Mouse (Mus musculus): ENCODE results near the gene Rps10. TPM values are rescaled to one million over a fixed set of nuclear protein-coding genes. Genes with fewer than 3 reads are reported as not detected.
"Not testable (repeated sequence)": the region's sequence is repeated elsewhere in the genome, so short reads cannot be mapped to it uniquely, and the experiment has no call there.

Rps10 gene
- polyA plus RNA-seq, 1 experiment from 2014 or later, result 1,163 TPM

DNA sequence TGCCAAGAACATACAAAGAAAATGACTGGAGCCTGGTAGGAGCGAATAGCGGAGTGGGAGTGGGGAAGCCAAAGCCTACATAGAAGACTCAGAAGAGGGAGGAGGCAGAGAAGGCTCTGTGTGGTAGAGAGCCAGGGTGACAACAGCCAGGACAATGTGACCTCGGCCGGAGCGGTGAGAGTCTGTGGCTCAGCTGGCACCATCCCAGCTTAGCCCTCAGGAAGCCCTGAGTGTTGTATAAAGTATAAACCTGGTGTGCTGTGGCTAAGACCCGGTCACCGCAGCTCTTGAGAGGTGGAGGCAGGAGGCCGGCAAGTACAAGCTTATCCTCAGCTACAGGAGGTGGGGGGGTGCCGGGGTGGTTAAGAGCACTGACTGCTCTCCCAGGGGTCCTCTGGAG is 864 bp upstream of the Rps10 start:
- ATAC-seq (ENCODE audit: low FRiP score, low TSS enrichment), result no peak
- Histone ChIP-seq H3K4me3 (ENCODE audit: low read length) (no peak overlapping the region), H3K9ac (ENCODE audit: low read depth, low read length) (no peak overlapping the region), H3K4me2 (replicated peaks; ENCODE audit: low read depth, low read length) (no peak overlapping the region), H3K36me3 (ENCODE audit: control insufficient read depth, insufficient read depth, low read length) (peaks cover 16% of the 10 kb centered on the region), H3K9me3 (ENCODE audit: control insufficient read depth, low read length) (no peaks in the 10 kb centered on the region), H3K4me1 (ENCODE audit: control insufficient read depth, insufficient read depth, low read length) (peaks cover 17% of the 10 kb centered on the region), H3K27me3 (ENCODE audit: control insufficient read depth, insufficient read depth, low read length) (no peaks in the 10 kb centered on the region), H3K27ac (ENCODE audit: low read depth, low read length) (no peak overlapping the region)
- 53% methylated on average over 9 of the region's 9 CpGs for WGBS

DNA sequence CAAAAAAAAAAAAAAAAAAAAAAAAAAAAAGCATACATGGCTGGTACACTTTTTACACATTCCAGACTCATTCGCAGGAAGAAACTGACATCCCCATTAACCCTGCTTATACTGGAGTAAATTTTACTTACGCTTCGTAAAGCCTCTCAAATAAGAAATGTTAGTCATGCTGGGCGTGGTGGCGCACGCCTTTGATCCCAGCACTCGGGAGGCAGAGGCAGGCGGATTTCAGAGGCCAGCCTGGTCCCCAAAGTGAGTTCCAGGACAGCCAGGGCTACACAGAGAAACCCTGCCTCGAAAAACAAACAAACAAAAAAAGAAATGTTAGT is 930 bp downstream of the Rps10 start:
- Histone ChIP-seq H3K4me3 (ENCODE audit: low read length) (peak overlapping the region; percentile 77), H3K9ac (ENCODE audit: low read depth, low read length) (peak overlapping the region; percentile 85), H3K27ac (ENCODE audit: low read depth, low read length) (peak overlapping the region; percentile 87; the same call in 1 of the 2 replicates), H3K36me3 (ENCODE audit: control insufficient read depth, insufficient read depth, low read length) (peaks cover 34% of the 10 kb centered on the region), H3K4me1 (ENCODE audit: control insufficient read depth, insufficient read depth, low read length) (peaks cover 22% of the 10 kb centered on the region), H3K4me2 (replicated peaks; ENCODE audit: low read depth, low read length) (peak overlapping the region; percentile 58; the same call in 1 of the 2 replicates)
- H3K9me3 ChIP-seq (ENCODE audit: control insufficient read depth, low read length); ATAC-seq (ENCODE audit: low FRiP score, low TSS enrichment); H3K27me3 ChIP-seq (ENCODE audit: control insufficient read depth, insufficient read depth, low read length): not testable (repeated sequence)
- WGBS, result 44% methylated on average over 9 of the region's 9 CpGs

DNA sequence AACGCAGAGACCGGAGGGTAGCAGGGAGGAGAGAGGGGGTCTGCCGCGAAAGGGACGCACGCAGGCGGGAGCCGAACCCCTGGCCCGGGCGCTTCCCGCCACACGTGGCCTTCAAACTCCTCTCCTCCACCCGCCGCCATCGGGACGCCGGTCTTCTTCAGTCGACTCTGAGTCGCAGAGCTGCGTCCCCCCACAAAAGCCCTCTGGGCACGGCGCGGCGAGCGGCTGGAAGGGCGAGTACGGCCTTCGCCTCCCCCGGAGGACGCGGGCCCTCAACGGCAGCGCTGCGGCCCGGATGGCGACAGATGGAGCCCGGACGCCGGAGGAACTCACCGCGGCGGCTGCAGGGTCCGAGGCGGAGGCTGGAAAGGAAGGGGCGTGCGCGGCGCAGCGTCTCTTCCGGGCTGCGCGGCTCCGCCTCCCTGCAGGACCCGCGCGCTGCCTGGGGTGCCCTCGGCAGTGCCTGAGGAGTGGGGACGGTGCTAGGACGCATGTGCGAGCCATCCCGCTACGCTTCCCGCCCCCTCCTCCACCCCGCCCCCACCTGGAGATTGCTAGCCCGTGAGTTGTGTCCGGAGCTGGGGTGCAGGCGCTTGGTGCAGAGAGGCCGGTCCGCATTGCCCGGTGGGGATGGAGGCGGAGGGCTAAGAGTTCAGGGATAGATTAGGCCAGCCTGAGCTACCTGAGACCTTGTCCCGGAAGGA is 1.4 kb downstream of the Rps10 start, which contains the start of gene RPS10-NUDT3:
Gene RPS10-NUDT3, minus strand, starts transcription at position 352 of the 704 bp plus-strand sequence.
- Histone ChIP-seq H3K9me3 (ENCODE audit: control insufficient read depth, low read length) (no peaks in the 10 kb centered on the region), H3K27ac (ENCODE audit: low read depth, low read length) (peak within 1 kb of the TSS; percentile 87), H3K4me1 (ENCODE audit: control insufficient read depth, insufficient read depth, low read length) (peaks cover 22% of the 10 kb centered on the region), H3K4me3 (ENCODE audit: low read length) (peak within 1 kb of the TSS; percentile 77), H3K9ac (ENCODE audit: low read depth, low read length) (peak within 1 kb of the TSS; percentile 85), H3K4me2 (replicated peaks; ENCODE audit: low read depth, low read length) (peak within 1 kb of the TSS; percentile 58), H3K36me3 (ENCODE audit: control insufficient read depth, insufficient read depth, low read length) (peaks cover 39% of the 10 kb centered on the region), H3K27me3 (ENCODE audit: control insufficient read depth, insufficient read depth, low read length) (no peaks in the 10 kb centered on the region)
- under 1% methylated on average over 64 of the region's 72 CpGs for WGBS
- ATAC-seq (ENCODE audit: low FRiP score, low TSS enrichment), result peak; percentile 96

DNA sequence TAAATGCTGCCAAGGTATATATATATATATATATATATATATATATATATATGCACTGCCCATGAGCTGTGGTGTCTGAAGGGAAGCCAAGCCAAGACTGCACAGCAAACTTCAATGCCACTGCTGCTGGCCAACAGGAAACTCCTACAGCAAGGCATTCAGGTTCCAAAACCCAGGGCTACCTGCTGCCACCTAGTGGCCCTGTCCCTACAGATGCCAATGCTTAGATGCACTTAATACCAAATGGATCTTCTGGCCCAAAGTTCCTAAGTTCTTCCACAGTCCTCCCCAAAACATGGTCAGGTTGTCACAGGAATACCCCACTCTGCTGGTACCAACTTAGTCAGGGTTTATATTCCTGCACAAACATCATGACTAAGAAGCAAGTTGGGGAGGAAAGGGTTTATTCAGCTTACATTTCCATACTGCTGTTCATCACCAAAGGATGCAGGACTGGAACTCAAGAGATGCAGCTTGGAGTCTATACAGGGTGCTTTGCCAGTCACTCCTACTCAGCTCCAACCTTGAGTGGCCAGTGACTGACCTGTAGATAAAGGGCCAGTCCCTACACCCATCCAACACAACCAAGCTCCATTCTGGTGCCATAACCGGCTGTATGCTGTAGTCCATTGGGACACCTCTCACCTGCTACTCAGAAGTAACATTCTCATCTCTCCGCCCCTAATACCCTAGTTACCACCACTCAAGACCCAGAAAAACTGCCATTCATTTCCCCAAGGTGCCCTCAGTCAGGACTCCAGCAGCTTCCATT is 7.0 kb downstream of the Rps10 start:
- peaks cover 15% of the 10 kb centered on the region for H3K4me1 ChIP-seq (ENCODE audit: control insufficient read depth, insufficient read depth, low read length)
- no peaks in the 10 kb centered on the region for H3K9me3 ChIP-seq (ENCODE audit: control insufficient read depth, low read length)
- no peak overlapping the region for H3K27ac ChIP-seq (ENCODE audit: low read depth, low read length)
- 75% methylated on average over 2 of the region's 2 CpGs for WGBS
- H3K36me3 ChIP-seq (ENCODE audit: control insufficient read depth, insufficient read depth, low read length), result peaks cover 48% of the 10 kb centered on the region
- ATAC-seq (ENCODE audit: low FRiP score, low TSS enrichment), result 0 out of 2 replicates have a peak, but pooled peaks have one; percentile 22
- no peak overlapping the region for H3K4me3 ChIP-seq (ENCODE audit: low read length)
- no peak overlapping the region for H3K4me2 ChIP-seq (replicated peaks; ENCODE audit: low read depth, low read length)
- H3K27me3 ChIP-seq (ENCODE audit: control insufficient read depth, insufficient read depth, low read length), result no peaks in the 10 kb centered on the region
- no peak overlapping the region for H3K9ac ChIP-seq (ENCODE audit: low read depth, low read length)

DNA sequence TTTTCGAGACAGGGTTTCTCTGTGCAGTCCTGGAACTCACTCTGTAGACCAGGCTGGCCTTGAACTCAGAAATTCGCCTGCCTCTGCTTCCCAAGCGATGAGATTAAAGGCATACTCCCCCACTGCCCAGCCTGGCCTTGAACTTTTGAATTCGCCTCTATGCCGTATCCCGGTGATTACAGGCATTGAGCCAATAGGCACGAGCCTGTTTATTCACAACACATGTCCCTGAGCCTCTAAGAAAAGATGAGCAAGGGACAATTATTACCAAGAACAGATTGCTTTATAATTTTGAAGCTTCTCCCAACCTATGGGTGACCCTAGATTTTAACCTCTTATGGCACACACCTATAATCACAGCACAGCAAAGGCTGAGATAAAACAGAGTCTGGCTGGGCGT is 8.1 kb downstream of the Rps10 start:
- Histone ChIP-seq H3K36me3 (ENCODE audit: control insufficient read depth, insufficient read depth, low read length) (peaks cover 42% of the 10 kb centered on the region), H3K4me1 (ENCODE audit: control insufficient read depth, insufficient read depth, low read length) (peaks cover 16% of the 10 kb centered on the region), H3K4me3 (ENCODE audit: low read length) (no peak overlapping the region), H3K27ac (ENCODE audit: low read depth, low read length) (no peak overlapping the region), H3K9me3 (ENCODE audit: control insufficient read depth, low read length) (no peaks in the 10 kb centered on the region), H3K27me3 (ENCODE audit: control insufficient read depth, insufficient read depth, low read length) (no peaks in the 10 kb centered on the region), H3K4me2 (replicated peaks; ENCODE audit: low read depth, low read length) (no peak overlapping the region), H3K9ac (ENCODE audit: low read depth, low read length) (no peak overlapping the region)
- no peak for ATAC-seq (ENCODE audit: low FRiP score, low TSS enrichment)
- 93% methylated on average over 8 of the region's 8 CpGs for WGBS

DNA sequence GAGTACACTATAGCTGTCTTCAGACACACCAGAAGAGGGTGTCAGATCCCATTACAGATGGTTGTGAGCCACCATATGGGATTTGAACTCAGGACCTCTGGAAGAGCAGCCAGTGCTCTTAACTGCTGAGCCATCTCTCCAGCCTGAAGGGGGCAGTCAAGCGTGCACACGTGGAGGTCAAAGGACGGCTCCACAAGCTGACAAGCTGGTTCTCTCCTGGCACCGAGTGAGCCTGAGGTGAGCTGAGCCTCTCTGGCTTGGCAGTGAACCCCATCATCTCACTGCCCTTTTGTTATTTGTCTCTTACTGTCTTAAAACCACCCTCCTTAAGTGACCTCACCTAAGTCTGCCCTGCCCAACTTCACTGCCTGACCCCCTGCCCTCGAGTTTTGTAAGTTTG is 9.0 kb downstream of the Rps10 start:
- Histone ChIP-seq H3K36me3 (ENCODE audit: control insufficient read depth, insufficient read depth, low read length) (peaks cover 33% of the 10 kb centered on the region), H3K27ac (ENCODE audit: low read depth, low read length) (no peak overlapping the region), H3K4me3 (ENCODE audit: low read length) (no peak overlapping the region), H3K9me3 (ENCODE audit: control insufficient read depth, low read length) (no peaks in the 10 kb centered on the region), H3K9ac (ENCODE audit: low read depth, low read length) (no peak overlapping the region), H3K4me2 (replicated peaks; ENCODE audit: low read depth, low read length) (no peak overlapping the region), H3K4me1 (ENCODE audit: control insufficient read depth, insufficient read depth, low read length) (peaks cover 11% of the 10 kb centered on the region; the same call in 1 of the 2 replicates), H3K27me3 (ENCODE audit: control insufficient read depth, insufficient read depth, low read length) (no peaks in the 10 kb centered on the region)
- no peak for ATAC-seq (ENCODE audit: low FRiP score, low TSS enrichment)
- 43% methylated on average over 5 of the region's 5 CpGs for WGBS

DNA sequence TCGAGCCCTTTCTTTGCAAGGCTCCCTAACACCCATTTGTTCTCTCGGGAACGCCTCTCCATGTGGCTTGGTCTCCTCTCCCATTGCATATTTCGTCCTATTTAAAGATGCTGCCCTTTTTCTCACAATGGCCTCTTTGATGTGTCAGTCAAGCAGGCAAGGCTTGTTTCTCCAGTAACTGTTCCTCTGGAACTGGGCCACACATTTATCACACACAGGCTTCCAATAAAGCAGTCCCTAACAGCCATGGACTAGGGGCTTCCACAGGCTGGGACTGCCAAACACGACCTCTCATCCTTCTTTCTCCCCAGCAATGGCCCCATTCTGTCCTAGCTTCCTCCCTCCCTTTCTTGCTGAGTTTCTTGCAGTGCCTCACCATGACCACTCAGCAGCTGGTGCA is 9.8 kb downstream of the Rps10 start:
- ATAC-seq (ENCODE audit: low FRiP score, low TSS enrichment), result no peak
- H3K9ac ChIP-seq (ENCODE audit: low read depth, low read length), result no peak overlapping the region
- no peak overlapping the region for H3K4me3 ChIP-seq (ENCODE audit: low read length)
- peaks cover 25% of the 10 kb centered on the region for H3K36me3 ChIP-seq (ENCODE audit: control insufficient read depth, insufficient read depth, low read length)
- H3K27me3 ChIP-seq (ENCODE audit: control insufficient read depth, insufficient read depth, low read length), result no peaks in the 10 kb centered on the region
- peaks cover 4% of the 10 kb centered on the region; the same call in 1 of the 2 replicates for H3K4me1 ChIP-seq (ENCODE audit: control insufficient read depth, insufficient read depth, low read length)
- H3K9me3 ChIP-seq (ENCODE audit: control insufficient read depth, low read length), result no peaks in the 10 kb centered on the region
- no peak overlapping the region for H3K4me2 ChIP-seq (replicated peaks; ENCODE audit: low read depth, low read length)
- no peak overlapping the region for H3K27ac ChIP-seq (ENCODE audit: low read depth, low read length)
- 33% methylated on average over 5 of the region's 5 CpGs for WGBS

DNA sequence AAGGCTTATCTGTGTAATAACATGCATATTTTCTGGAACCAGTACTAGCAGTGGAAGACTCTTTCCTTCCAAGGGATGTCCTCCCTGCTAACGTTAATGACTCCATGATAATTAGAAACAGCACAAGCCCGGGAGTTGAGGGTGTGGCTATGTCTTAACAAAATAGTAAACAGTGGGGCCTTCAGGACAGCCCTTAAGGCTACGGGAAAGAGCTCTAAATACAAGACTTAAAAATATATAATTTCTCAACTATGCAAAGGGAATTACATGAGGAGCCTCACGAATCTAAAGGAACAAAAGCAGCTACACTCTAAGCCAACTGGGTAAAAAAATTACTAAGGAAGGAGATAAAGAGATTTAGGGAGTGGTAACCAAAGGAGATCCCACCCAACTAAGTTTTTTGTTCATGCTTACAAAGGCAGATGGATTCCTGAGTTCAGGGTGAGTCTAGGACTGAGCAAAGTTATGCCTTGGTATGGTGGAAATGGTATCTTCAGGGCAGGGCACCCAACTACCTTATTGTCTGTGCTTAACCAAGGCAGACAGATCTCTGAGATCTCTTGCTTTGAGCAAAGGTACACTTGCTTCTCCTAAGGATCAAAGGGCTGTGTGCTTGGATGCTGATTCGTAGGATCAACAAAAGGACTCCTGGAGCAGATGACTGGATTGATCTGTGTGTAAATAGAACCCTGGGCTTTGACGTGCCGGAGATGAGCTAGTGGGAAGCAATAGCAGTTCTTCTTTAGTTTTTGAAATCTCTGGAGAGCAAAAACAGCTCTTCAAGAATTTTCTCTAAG is 10.8 kb downstream of the Rps10 start:
- Histone ChIP-seq H3K9me3 (ENCODE audit: control insufficient read depth, low read length) (no peaks in the 10 kb centered on the region), H3K4me1 (ENCODE audit: control insufficient read depth, insufficient read depth, low read length) (peaks cover 12% of the 10 kb centered on the region), H3K4me2 (replicated peaks; ENCODE audit: low read depth, low read length) (no peak overlapping the region), H3K9ac (ENCODE audit: low read depth, low read length) (no peak overlapping the region), H3K27ac (ENCODE audit: low read depth, low read length) (no peak overlapping the region), H3K4me3 (ENCODE audit: low read length) (no peak overlapping the region), H3K36me3 (ENCODE audit: control insufficient read depth, insufficient read depth, low read length) (peaks cover 15% of the 10 kb centered on the region), H3K27me3 (ENCODE audit: control insufficient read depth, insufficient read depth, low read length) (no peaks in the 10 kb centered on the region)
- no peak for ATAC-seq (ENCODE audit: low FRiP score, low TSS enrichment)
- 53% methylated on average over 7 of the region's 7 CpGs for WGBS
